Mouse (Mus musculus) heart, embryonic 14.5 days (tissue): ENCODE results near the gene Ccdc12. TPM values are rescaled to one million over a fixed set of nuclear protein-coding genes. Genes with fewer than 3 reads are reported as not detected.

Experiments used
- ATAC-seq: fragments of 200-750 bp; cut with Nextera tagmentation; 2 replicates; pipeline ENCODE4 v1.8.0; 2017; ENCODE audit warnings: low read depth, moderate TSS enrichment; ENCODE audit not compliant: insufficient number of reproducible peaks, insufficient read depth, low FRiP score
- H3K27ac ChIP-seq, 2 experiments: fragments of 200-500 bp in 1 of 2; fragments of 300-500 bp in 1 of 2; sonication (generic) in 1 of 2; replicated peaks in 1 of 2; 2 replicates each; pipeline ENCODE4 v1.5.1; 2012 to 2014; ENCODE audit warnings: low read depth in 2 of 2, low read length in 2 of 2, control low read depth in 1 of 2, mild to moderate bottlenecking in 1 of 2, mixed read lengths in 1 of 2; ENCODE audit not compliant: control insufficient read depth in 1 of 2, insufficient read depth in 1 of 2
- H3K27me3 ChIP-seq: fragments of 300-500 bp; sonication (generic); 2 replicates; pipeline ENCODE4 v1.6.1; 2014; ENCODE audit warnings: mild to moderate bottlenecking, low read length, control low read depth; ENCODE audit not compliant: control insufficient read depth, insufficient read depth
- H3K36me3 ChIP-seq: fragments of 300-500 bp; sonication (generic); 2 replicates; pipeline ENCODE4 v1.6.1; 2014; ENCODE audit warnings: mild to moderate bottlenecking, control low read depth, low read length, mixed read lengths; ENCODE audit not compliant: control insufficient read depth, insufficient read depth
- H3K4me1 ChIP-seq, 2 experiments: fragments of 200-500 bp in 1 of 2; fragments of 300-500 bp in 1 of 2; sonication (generic) in 1 of 2; 2 replicates each; pipeline ENCODE4 v1.6.1; 2012 to 2014; ENCODE audit warnings: low read length in 2 of 2, control low read depth in 1 of 2, mixed read lengths in 1 of 2; ENCODE audit not compliant: control insufficient read depth in 2 of 2, insufficient read depth in 2 of 2
- H3K4me2 ChIP-seq: fragments of 300-500 bp; sonication (generic); 2 replicates; pipeline ENCODE4 v1.6.1; 2014; ENCODE audit warnings: mild to moderate bottlenecking, low read length
- H3K4me3 ChIP-seq, 2 experiments: fragments of 200-500 bp in 1 of 2; fragments of 300-500 bp in 1 of 2; sonication (generic) in 1 of 2; 2 replicates each; pipeline ENCODE4 v1.5.1; 2012 to 2014; ENCODE audit warnings: low read length in 2 of 2, mild to moderate bottlenecking in 2 of 2, control low read depth in 1 of 2, low read depth in 1 of 2, moderate library complexity in 1 of 2; ENCODE audit not compliant: control insufficient read depth in 1 of 2, insufficient read depth in 1 of 2
- H3K9ac ChIP-seq: fragments of 300-500 bp; sonication (generic); 2 replicates; pipeline ENCODE4 v1.6.1; 2014; ENCODE audit warnings: mild to moderate bottlenecking, low read length
- H3K9me3 ChIP-seq: fragments of 300-500 bp; sonication (generic); 2 replicates; pipeline ENCODE4 v1.6.1; 2016; ENCODE audit warnings: low read length, control low read depth; ENCODE audit not compliant: control insufficient read depth
- WGBS: fragments of 180-500 bp; shearing (Covaris S2); extraction: QIAGEN DNeasy Blood & Tissue Kit; methylation state at CpG from one replicate; pipeline ENCODE4 v1.1.7; 2014; 5-methylcytosine and 5-hydroxymethylcytosine counted together
- polyA plus RNA-seq: library from polyadenylated mRNA; unstranded; fragments of >200 nt; fragmentation: Nextera tagmentation; extraction: Ambion mirVana; gene quantifications from 2 replicates; pipeline ENCODE4 v1.2.1, GENCODE M21; 2014

The Ccdc12 gene
- polyA plus RNA-seq, 1 experiment from 2014 or later = 147 TPM

DNA sequence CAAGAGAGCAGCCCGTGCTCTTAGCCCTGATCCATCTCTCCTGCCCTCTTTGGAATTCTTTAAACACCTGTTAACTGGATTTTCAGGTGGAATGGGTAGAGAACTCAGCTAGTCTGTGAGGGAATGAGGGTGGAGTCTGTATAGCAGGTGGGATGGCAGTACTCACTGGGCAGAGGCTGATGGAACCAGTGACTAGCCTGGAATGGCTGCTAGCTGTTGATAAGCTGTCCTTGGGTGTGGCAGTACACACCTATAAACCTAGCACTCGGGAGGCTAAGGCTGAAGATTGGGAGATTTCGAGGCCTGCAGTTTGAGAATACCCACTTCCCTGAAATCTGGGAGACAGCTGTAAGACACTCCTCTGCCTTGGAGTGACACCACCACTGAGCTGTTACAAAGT, 43.3 kb downstream of the Ccdc12 start:
- Histone ChIP-seq H3K27ac (no peak overlapping the region), H3K9ac (no peak overlapping the region), H3K4me3 (no peak overlapping the region), H3K4me2 (no peak overlapping the region), H3K4me1 (peaks cover 12 to 33% of the 10 kb centered on the region in 2 experiments; a peak in 3 of 4 replicates), H3K9me3 (no peaks in the 10 kb centered on the region), H3K36me3 (peaks cover 24% of the 10 kb centered on the region), H3K27me3 (no peaks in the 10 kb centered on the region)
- WGBS = 89% methylated on average over 3 of the region's 3 CpGs
- no peak for ATAC-seq

DNA sequence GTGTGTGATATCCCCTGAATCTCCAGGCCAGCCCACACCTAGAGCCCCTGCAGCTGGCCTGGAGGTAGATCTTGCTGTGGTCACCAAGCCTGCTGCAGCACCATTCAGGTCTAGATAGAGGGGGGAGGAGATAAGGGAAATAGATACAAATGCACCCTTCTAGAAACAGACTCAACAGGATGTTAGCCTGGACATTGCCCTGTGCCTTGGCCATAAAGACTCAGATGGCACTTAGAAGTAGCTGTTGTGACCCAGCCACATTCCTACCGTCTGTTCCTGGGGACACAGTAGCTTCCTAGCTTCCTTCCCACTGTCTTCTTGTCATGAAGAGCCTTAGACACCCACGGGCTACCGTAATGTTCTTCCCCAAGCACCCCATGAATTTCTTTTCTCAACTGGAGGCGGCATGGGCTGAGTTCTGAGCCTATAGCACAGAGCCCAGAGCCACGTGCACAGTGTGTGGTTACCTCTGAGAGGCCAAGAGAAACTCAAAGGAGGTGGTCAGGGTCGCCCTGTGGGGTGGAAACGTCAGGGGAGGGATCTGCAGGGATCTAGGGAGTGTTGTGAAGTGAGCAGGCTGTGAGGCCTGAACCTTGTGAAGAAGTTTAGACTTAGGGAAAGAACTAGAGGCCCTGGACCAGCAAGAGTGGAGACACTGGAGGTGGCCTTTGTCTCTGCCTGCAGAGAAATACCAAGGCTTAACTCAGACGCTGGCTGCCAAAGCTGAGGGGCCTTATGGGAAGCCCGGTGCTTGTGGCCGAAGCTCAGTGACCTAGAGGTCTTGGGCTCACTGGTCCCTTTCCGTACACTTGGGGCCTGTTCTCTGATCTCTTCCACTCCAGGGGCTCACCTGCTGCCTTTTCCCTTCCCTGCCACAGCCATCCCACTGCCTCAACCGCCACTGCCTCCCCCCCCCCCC, 45.1 kb downstream of the Ccdc12 start:
- no peak for ATAC-seq
- H3K4me2 ChIP-seq = no peak overlapping the region
- no peak overlapping the region for H3K27ac ChIP-seq
- H3K36me3 ChIP-seq = peaks cover 16% of the 10 kb centered on the region
- peaks cover 9 to 22% of the 10 kb centered on the region in 2 experiments; a peak in 3 of 4 replicates for H3K4me1 ChIP-seq
- no peaks in the 10 kb centered on the region for H3K27me3 ChIP-seq
- WGBS = 79% methylated on average over 12 of the region's 12 CpGs
- H3K9me3 ChIP-seq = no peaks in the 10 kb centered on the region
- H3K9ac ChIP-seq = no peak overlapping the region
- no peak overlapping the region for H3K4me3 ChIP-seq

DNA sequence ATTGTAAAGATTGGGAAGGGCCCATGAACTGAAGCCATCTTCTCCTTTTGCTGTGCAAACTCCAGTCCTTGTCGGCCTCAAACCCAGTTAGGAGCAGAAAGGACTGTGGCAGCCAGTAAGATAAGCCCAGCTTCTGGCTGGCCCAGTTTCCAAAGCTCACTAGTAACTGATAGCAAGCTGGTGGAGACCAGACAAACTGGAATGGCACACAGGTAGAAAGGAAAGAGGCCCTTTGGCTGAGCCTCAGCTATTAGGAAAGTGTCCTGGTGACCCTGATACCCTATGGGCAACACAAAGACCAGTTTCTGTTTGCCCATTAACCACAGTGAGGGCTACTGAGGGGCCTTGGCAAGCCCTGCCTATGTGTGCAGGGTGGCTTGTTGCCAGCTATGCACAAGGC, 46.5 kb downstream of the Ccdc12 start:
- Histone ChIP-seq H3K36me3 (peaks cover 11% of the 10 kb centered on the region), H3K4me2 (no peak overlapping the region; the same call in 1 of the 2 replicates), H3K27me3 (no peaks in the 10 kb centered on the region), H3K4me1 (peaks cover 8 to 17% of the 10 kb centered on the region in 2 experiments; a peak in 3 of 4 replicates), H3K27ac (peak overlapping the region; percentile 36 to 71), H3K9ac (no peak overlapping the region), H3K9me3 (no peaks in the 10 kb centered on the region), H3K4me3 (no peak overlapping the region)
- 27% methylated on average over 1 of the region's 1 CpGs for WGBS
- no peak for ATAC-seq

DNA sequence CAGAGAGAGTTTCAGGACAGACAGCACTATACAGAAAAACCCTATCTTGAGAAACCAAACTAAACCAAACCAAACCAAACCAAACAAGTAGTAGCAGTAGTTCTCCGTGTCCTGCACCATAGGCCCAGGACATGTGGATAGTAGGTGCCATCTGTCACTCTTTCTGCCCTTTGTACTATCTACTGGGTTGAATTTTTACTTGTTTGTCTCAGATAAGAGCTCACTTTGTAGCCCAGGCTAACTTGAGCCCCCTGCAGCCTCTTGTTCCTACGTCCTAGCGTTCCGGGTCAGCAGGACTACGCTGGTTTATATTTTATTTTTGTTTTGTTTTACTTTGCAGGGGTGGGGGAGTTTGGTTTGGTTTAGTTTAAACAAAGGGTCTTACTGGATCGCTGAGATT, 47.6 kb downstream of the Ccdc12 start:
- Histone ChIP-seq H3K4me2 (no peak overlapping the region), H3K4me3 (no peak overlapping the region), H3K4me1 (peaks cover 8 to 17% of the 10 kb centered on the region in 2 experiments; a peak in 3 of 4 replicates), H3K9ac (no peak overlapping the region), H3K27me3 (no peaks in the 10 kb centered on the region), H3K27ac (no peak overlapping the region), H3K9me3 (no peaks in the 10 kb centered on the region), H3K36me3 (peaks cover 16% of the 10 kb centered on the region)
- 91% methylated on average over 6 of the region's 6 CpGs for WGBS
- ATAC-seq = no peak

DNA sequence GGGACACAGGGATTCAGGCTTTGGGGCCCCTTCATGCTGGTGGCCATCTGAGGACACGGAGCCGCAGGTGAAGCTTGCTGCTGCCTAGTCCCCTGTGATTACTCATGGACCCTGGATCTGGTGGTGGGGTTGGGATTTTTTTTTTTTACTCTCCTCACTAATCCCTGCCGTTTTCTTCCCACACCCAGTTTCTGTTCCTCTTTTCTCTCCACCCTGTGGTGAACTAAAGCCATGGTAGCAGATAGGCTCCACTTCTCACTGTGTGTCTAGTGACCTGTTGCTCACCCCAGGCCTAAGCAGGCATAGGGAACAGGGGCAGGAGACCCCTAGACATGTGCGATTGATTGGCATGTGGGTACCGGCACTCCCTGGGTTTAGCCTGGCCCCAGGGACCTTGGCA, 50.5 kb downstream of the Ccdc12 start:
- ATAC-seq = no peak
- Histone ChIP-seq H3K4me3 (no peak overlapping the region), H3K4me2 (no peak overlapping the region), H3K4me1 (peaks cover 8 to 28% of the 10 kb centered on the region in 2 experiments; a peak in 3 of 4 replicates), H3K27ac (no peak overlapping the region), H3K9ac (no peak overlapping the region), H3K36me3 (peaks cover 24% of the 10 kb centered on the region), H3K27me3 (no peaks in the 10 kb centered on the region), H3K9me3 (no peaks in the 10 kb centered on the region)
- WGBS = 87% methylated on average over 5 of the region's 5 CpGs

DNA sequence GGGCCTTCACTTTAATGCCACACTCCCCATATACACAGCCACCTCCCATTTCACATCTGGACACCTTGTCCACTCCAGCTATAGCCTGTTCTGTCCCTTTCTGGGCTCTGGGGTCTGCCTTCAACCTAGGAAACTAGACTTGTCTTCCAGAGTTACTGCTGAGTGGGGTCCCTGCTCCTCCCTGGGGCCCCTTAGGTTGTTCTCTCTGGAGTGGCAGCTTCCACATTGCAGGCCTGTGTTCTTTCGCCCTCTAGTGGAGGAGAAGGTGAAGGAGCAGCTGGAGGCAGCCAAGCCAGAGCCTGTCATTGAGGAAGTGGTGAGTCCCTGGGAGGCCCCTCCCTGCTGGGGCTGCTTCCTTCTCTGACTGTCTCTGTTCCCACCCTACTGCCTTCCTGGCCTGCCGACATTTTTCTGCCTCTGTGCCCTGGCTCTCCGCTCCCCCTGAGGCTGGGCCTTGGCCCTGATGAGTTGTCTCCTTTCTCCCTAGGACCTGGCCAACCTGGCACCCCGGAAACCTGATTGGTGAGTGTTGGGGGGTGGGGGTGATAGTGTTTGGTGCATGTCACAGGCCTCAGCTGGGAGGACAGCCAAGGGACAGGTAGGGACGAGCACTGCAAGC, 53.4 kb downstream of the Ccdc12 start:
- Histone ChIP-seq H3K27me3 (no peaks in the 10 kb centered on the region), H3K9ac (peak overlapping the region; percentile 66)
- WGBS = 30% methylated on average over 5 of the region's 5 CpGs

DNA sequence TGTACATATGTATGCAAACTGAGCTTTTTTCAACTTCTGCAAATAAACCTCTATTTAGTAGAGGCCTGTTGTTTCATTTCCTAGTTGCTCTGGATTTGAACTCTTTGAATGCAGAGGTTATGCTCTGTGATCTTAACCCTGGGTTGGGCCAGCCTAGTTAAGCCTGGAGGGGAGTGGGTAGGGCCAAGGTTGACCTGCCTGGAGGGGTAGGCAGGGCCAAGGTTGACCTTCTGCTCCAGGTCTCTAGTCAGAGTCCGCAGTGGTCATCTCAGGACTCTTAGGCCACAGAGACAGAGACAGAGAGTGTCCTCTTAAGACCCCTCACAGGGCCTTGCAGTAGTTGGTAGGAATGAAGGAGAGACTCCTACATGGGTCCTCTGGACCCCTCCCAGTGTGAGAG, 55.2 kb downstream of the Ccdc12 start:
- no peaks in the 10 kb centered on the region for H3K27me3 ChIP-seq

More for the DNA sequence above, 53.4 kb downstream of the Ccdc12 start:
- no peaks in the 10 kb centered on the region for H3K9me3 ChIP-seq
- 0 out of 4 replicates have a peak overlapping the region, but pooled peaks of 1 of the 2 experiments have one; percentile 9 for H3K27ac ChIP-seq
- ATAC-seq = peak; percentile 78
- peaks cover 0 to 11% of the 10 kb centered on the region in 2 experiments; a peak in 3 of 4 replicates for H3K4me1 ChIP-seq
- H3K4me2 ChIP-seq = peak overlapping the region; percentile 56
- peak overlapping the region; percentile 20 to 31 for H3K4me3 ChIP-seq
- peaks cover 44% of the 10 kb centered on the region for H3K36me3 ChIP-seq

More for the DNA sequence above, 55.2 kb downstream of the Ccdc12 start:
- Histone ChIP-seq H3K36me3 (peaks cover 48% of the 10 kb centered on the region), H3K27ac (no peak overlapping the region), H3K4me1 (peaks cover 0 to 11% of the 10 kb centered on the region in 2 experiments; a peak in 3 of 4 replicates), H3K4me3 (no peak overlapping the region), H3K9me3 (no peaks in the 10 kb centered on the region), H3K4me2 (no peak overlapping the region), H3K9ac (no peak overlapping the region)
- ATAC-seq = no peak
- 77% methylated on average over 1 of the region's 1 CpGs for WGBS
